Mouse (Mus musculus) spleen, adult 2 months (tissue): ENCODE measurements around the gene Scfd2.

ENCODE experiments used
- CTCF ChIP-seq: fragments of 200-500 bp; IDR thresholded peaks from 2 replicates; pipeline ENCODE4 v1.5.1; 2011; ENCODE audit warnings: mild to moderate bottlenecking, inconsistent platforms; ENCODE audit not compliant: insufficient read depth, insufficient read length, insufficient replicate concordance; ENCODE audit errors: extremely low read depth
- POLR2A ChIP-seq: fragments of 200-500 bp; IDR thresholded peaks from 2 replicates; pipeline ENCODE4 v1.6.1; 2011; ENCODE audit warnings: low read depth, low read length, inconsistent platforms

GRCm38 (mm10) chr5:74168085-74168484 lies 363.5 kb downstream of the Scfd2 start:
- no peak for TF ChIP-seq CTCF
- no peak for TF ChIP-seq POLR2A
